Mouse (Mus musculus) liver, adult 2 months (tissue): Measurements from ENCODE around the gene Chaf1b. TPM values are rescaled to one million over a fixed set of nuclear protein-coding genes. Genes with fewer than 3 reads are reported as not detected.

Experiments used
- DNase-seq: peaks from one replicate; pipeline ENCODE4 v3.0.0-alpha.2; 2011; ENCODE audit warnings: low read depth, low spot score; ENCODE audit errors: extremely low read depth
- H3K27ac ChIP-seq: fragments of 200-500 bp; replicated peaks from 2 replicates; pipeline ENCODE4 v1.5.1; 2012; ENCODE audit warnings: low read depth, mild to moderate bottlenecking, control low read depth, inconsistent platforms, low read length; ENCODE audit not compliant: insufficient read depth
- H3K27me3 ChIP-seq: fragments of 200-500 bp; 2 replicates; pipeline ENCODE4 v1.6.1; 2012; ENCODE audit warnings: mild to moderate bottlenecking, moderate library complexity, low read length, inconsistent platforms; ENCODE audit not compliant: control insufficient read depth, insufficient read depth
- H3K36me3 ChIP-seq: fragments of 200-500 bp; 2 replicates; pipeline ENCODE4 v1.6.1; 2012; ENCODE audit warnings: low read length, inconsistent platforms; ENCODE audit not compliant: control insufficient read depth, insufficient read depth
- H3K4me1 ChIP-seq: fragments of 200-500 bp; 2 replicates; pipeline ENCODE4 v1.6.1; 2011; ENCODE audit warnings: low read length; ENCODE audit not compliant: control insufficient read depth, insufficient read depth
- H3K4me3 ChIP-seq: fragments of 200-500 bp; 2 replicates; pipeline ENCODE4 v1.5.1; 2011; ENCODE audit warnings: low read depth, mild to moderate bottlenecking, control low read depth, low read length, moderate library complexity; ENCODE audit not compliant: insufficient read depth
- H3K79me2 ChIP-seq: fragments of 200-500 bp; 2 replicates; pipeline ENCODE4 v1.6.1; 2012; ENCODE audit warnings: inconsistent platforms, mild to moderate bottlenecking, low read length, moderate library complexity; ENCODE audit not compliant: control insufficient read depth, insufficient read depth
- H3K9ac ChIP-seq: fragments of 200-500 bp; 2 replicates; pipeline ENCODE4 v1.6.1; 2012; ENCODE audit warnings: low read depth, mild to moderate bottlenecking, control low read depth, inconsistent platforms, low read length
- CTCF ChIP-seq: fragments of 200-500 bp; IDR thresholded peaks from 2 replicates; pipeline ENCODE4 v1.5.1; 2011; ENCODE audit warnings: low read depth, low read length, control low read depth
- POLR2A ChIP-seq: fragments of 200-500 bp; IDR thresholded peaks from 2 replicates; pipeline ENCODE4 v1.6.1; 2011; ENCODE audit warnings: low read length, control low read depth; ENCODE audit not compliant: insufficient read depth; ENCODE audit errors: extremely low read depth
- WGBS: fragments of 180-500 bp; shearing (Covaris S2); methylation state at CpG from one replicate; pipeline ENCODE4 v1.1.7; 2018; 5-methylcytosine and 5-hydroxymethylcytosine counted together
- polyA plus RNA-seq: library from polyadenylated mRNA; depleted of rRNA; stranded (reverse); fragments of >200 nt; gene quantifications from 2 replicates; pipeline ENCODE4 v1.2.3, GENCODE M21; 2012
- total RNA-seq: library from RNA; depleted of rRNA; stranded (reverse); fragments of >200 nt; gene quantifications from 2 replicates; pipeline ENCODE4 v1.2.3, GENCODE M21; 2014

The Chaf1b gene
- total and polyA plus RNA-seq, 2 experiments: 1.1 to 1.6 TPM

GRCm38 (mm10) chr16:93874841-93875240, 8.9 kb upstream of the Chaf1b start:
- Histone ChIP-seq H3K4me1 (peaks cover 11% of the 10 kb centered on the region), H3K4me3 (no peak overlapping the region), H3K27ac (peak overlapping the region; percentile 60), H3K27me3 (no peaks in the 10 kb centered on the region), H3K9ac (no peak overlapping the region), H3K36me3 (peaks cover 44% of the 10 kb centered on the region), H3K79me2 (no peaks in the 10 kb centered on the region)
- TF ChIP-seq CTCF: no peak
- no peak for TF ChIP-seq POLR2A
- DNase-seq: peak; percentile 92
- 18% methylated on average over 13 of the region's 13 CpGs for WGBS

DNA sequence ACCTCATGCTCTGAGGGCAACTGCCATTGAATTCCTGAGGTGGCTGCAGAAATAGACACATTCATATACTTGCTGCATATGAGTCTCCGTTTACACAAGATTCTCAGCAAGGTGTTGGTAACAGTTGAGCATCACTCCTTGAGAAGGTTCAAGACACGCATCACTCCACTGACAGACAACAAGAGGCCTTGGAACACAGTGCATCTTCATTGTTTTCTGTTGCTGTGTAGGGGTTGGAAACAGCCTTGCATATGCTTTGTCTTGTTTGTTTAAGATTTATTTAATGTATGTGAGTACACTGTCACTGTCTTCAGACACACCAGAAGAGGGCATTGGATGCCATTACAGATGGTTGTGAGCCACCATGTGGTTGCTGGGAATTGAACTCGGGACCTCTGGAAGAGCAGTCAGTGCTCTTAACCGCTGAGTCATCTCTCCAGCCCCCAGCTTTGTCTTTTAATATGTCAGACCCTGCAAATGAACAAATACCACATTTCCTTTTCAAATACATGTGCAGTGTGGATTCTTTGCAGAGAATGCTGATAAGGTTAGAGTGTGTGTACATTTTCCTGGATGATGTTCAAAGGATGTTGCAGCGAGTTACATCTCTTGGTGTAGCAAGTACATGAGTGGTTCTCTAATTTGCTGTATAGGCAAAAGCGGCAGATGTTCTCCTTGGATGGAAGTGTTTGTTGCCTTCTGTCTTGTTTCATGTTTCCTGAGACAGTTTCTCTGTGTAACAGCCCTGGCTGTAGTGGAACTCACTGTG, 5.9 kb upstream of the Chaf1b start:
- Histone ChIP-seq H3K9ac (no peak overlapping the region), H3K27me3 (no peaks in the 10 kb centered on the region), H3K79me2 (no peaks in the 10 kb centered on the region), H3K27ac (no peak overlapping the region), H3K4me3 (no peak overlapping the region), H3K36me3 (peaks cover 26% of the 10 kb centered on the region), H3K4me1 (peaks cover 11% of the 10 kb centered on the region)
- DNase-seq: no peak
- TF ChIP-seq CTCF (no peak), POLR2A (no peak)
- WGBS: 82% methylated on average over 6 of the region's 6 CpGs

GRCm38 (mm10) chr16:93884086-93884721, 503 bp downstream of the Chaf1b start:
- TF ChIP-seq CTCF: no peak
- no peak for TF ChIP-seq POLR2A
- peak overlapping the region; percentile 52 for H3K9ac ChIP-seq
- H3K4me3 ChIP-seq: peak overlapping the region; percentile 78
- H3K36me3 ChIP-seq: no peaks in the 10 kb centered on the region
- H3K4me1 ChIP-seq: 0 out of 2 replicates have a peak, but pooled peaks cover 2% of the 10 kb centered on the region
- H3K79me2 ChIP-seq: no peaks in the 10 kb centered on the region
- no peak overlapping the region for H3K27ac ChIP-seq
- DNase-seq: peak; percentile 49
- WGBS: 1% methylated on average over 43 of the region's 43 CpGs
- H3K27me3 ChIP-seq: no peaks in the 10 kb centered on the region

GRCm38 (mm10) chr16:93884722-93885113, 1.0 kb downstream of the Chaf1b start:
- H3K27me3 ChIP-seq: no peaks in the 10 kb centered on the region
- no peak for TF ChIP-seq CTCF
- TF ChIP-seq POLR2A: no peak
- 77% methylated on average over 5 of the region's 5 CpGs for WGBS
- H3K79me2 ChIP-seq: no peaks in the 10 kb centered on the region
- H3K9ac ChIP-seq: peak overlapping the region; percentile 52; the same call in 1 of the 2 replicates
- H3K4me1 ChIP-seq: 0 out of 2 replicates have a peak, but pooled peaks cover 2% of the 10 kb centered on the region
- H3K36me3 ChIP-seq: no peaks in the 10 kb centered on the region
- DNase-seq: no peak
- no peak overlapping the region; the same call in 1 of the 2 replicates for H3K4me3 ChIP-seq
- no peak overlapping the region for H3K27ac ChIP-seq

GRCm38 (mm10) chr16:93888481-93888880, 4.8 kb downstream of the Chaf1b start:
- TF ChIP-seq CTCF (no peak), POLR2A (no peak)
- Histone ChIP-seq H3K9ac (no peak overlapping the region), H3K27me3 (no peaks in the 10 kb centered on the region), H3K79me2 (no peaks in the 10 kb centered on the region), H3K36me3 (no peaks in the 10 kb centered on the region), H3K4me1 (0 out of 2 replicates have a peak, but pooled peaks cover 2% of the 10 kb centered on the region), H3K4me3 (no peak overlapping the region), H3K27ac (no peak overlapping the region)
- 88% methylated on average over 6 of the region's 6 CpGs for WGBS
- DNase-seq: no peak
